Mouse (Mus musculus) midbrain, embryonic 11.5 days (tissue): ENCODE measurements around the gene Drc3. TPM values are rescaled to one million over a fixed set of nuclear protein-coding genes. Genes with fewer than 3 reads are reported as not detected.

Experiments used
- ATAC-seq: fragments of 200-750 bp; cut with Nextera tagmentation; 2 replicates; pipeline ENCODE4 v1.8.0; 2017; ENCODE audit warnings: moderate TSS enrichment, moderate library complexity; ENCODE audit not compliant: low FRiP score
- DNase-seq: peaks from one replicate; pipeline ENCODE4 v3.0.0; 2015; ENCODE audit warnings: low spot score; ENCODE audit errors: missing footprints
- H3K27ac ChIP-seq: fragments of 300-500 bp; sonication (generic); 2 replicates; pipeline ENCODE4 v1.5.1; 2014; ENCODE audit warnings: low read depth, low read length
- H3K27me3 ChIP-seq: fragments of 300-500 bp; sonication (generic); 2 replicates; pipeline ENCODE4 v1.6.1; 2014; ENCODE audit warnings: mild to moderate bottlenecking, low read length, moderate library complexity, mixed read lengths; ENCODE audit not compliant: control insufficient read depth, insufficient read depth
- H3K36me3 ChIP-seq: fragments of 300-500 bp; sonication (generic); 2 replicates; pipeline ENCODE4 v1.6.1; 2014; ENCODE audit warnings: mild to moderate bottlenecking, low read length, moderate library complexity, mixed read lengths; ENCODE audit not compliant: control insufficient read depth, insufficient read depth
- H3K4me1 ChIP-seq: fragments of 300-500 bp; sonication (generic); 2 replicates; pipeline ENCODE4 v1.6.1; 2014; ENCODE audit warnings: low read length; ENCODE audit not compliant: control insufficient read depth, insufficient read depth
- H3K4me2 ChIP-seq: fragments of 300-500 bp; sonication (generic); 2 replicates; pipeline ENCODE4 v1.6.1; 2014; ENCODE audit warnings: mild to moderate bottlenecking, moderate library complexity
- H3K4me3 ChIP-seq: fragments of 300-500 bp; sonication (generic); 2 replicates; pipeline ENCODE4 v1.5.1; 2014; ENCODE audit warnings: low read depth, low read length
- H3K9ac ChIP-seq: fragments of 300-500 bp; sonication (generic); 2 replicates; pipeline ENCODE4 v1.6.1; 2014; ENCODE audit warnings: low read length
- H3K9me3 ChIP-seq: fragments of 300-500 bp; sonication (generic); 2 replicates; pipeline ENCODE4 v1.6.1; 2016; ENCODE audit warnings: low read length; ENCODE audit not compliant: control insufficient read depth
- WGBS: fragments of 180-500 bp; shearing (Covaris S2); extraction: QIAGEN DNeasy Blood & Tissue Kit; methylation state at CpG from one replicate; pipeline ENCODE4 v1.1.7; 2014; 5-methylcytosine and 5-hydroxymethylcytosine counted together
- polyA plus RNA-seq: library from polyadenylated mRNA; unstranded; fragments of >200 nt; fragmentation: Nextera tagmentation; extraction: Ambion mirVana; gene quantifications from 2 replicates; pipeline ENCODE4 v1.2.1, GENCODE M21; 2014

The Drc3 gene
- polyA plus RNA-seq, 1 experiment from 2014 or later: 2.4 TPM

- H3K9me3 ChIP-seq: no peaks in the 10 kb centered on the region
- H3K4me3 ChIP-seq: no peak overlapping the region
- DNase-seq (peak; percentile 1), ATAC-seq (no peak)
- no peaks in the 10 kb centered on the region for H3K4me1 ChIP-seq
- H3K9ac ChIP-seq: no peak overlapping the region
- no peaks in the 10 kb centered on the region for H3K36me3 ChIP-seq
- H3K27me3 ChIP-seq: no peaks in the 10 kb centered on the region
- no peak overlapping the region for H3K27ac ChIP-seq
- H3K4me2 ChIP-seq: no peak overlapping the region
These were observed 29.4 kb upstream of the Drc3 start for GRCm38 (mm10) chr11:60323731-60324130.

GRCm38 (mm10) chr11:60330551-60330950 is 22.6 kb upstream of the Drc3 start:
- no peak overlapping the region for H3K4me3 ChIP-seq
- no peaks in the 10 kb centered on the region for H3K4me1 ChIP-seq
- no peak for DNase-seq
- no peak overlapping the region for H3K9ac ChIP-seq
- no peak for ATAC-seq
- WGBS: 91% methylated on average over 4 of the region's 4 CpGs
- H3K27ac ChIP-seq: no peak overlapping the region
- no peaks in the 10 kb centered on the region for H3K27me3 ChIP-seq
- H3K9me3 ChIP-seq: no peaks in the 10 kb centered on the region
- no peak overlapping the region for H3K4me2 ChIP-seq
- no peaks in the 10 kb centered on the region for H3K36me3 ChIP-seq

GRCm38 (mm10) chr11:60333461-60333860 is 19.7 kb upstream of the Drc3 start:
- no peak for ATAC-seq
- no peaks in the 10 kb centered on the region for H3K4me1 ChIP-seq
- WGBS: 87% methylated on average over 5 of the region's 5 CpGs
- no peak overlapping the region for H3K27ac ChIP-seq
- no peak overlapping the region for H3K4me2 ChIP-seq
- no peak for DNase-seq
- no peaks in the 10 kb centered on the region for H3K9me3 ChIP-seq
- no peak overlapping the region for H3K4me3 ChIP-seq
- H3K27me3 ChIP-seq: no peaks in the 10 kb centered on the region
- H3K36me3 ChIP-seq: no peaks in the 10 kb centered on the region
- H3K9ac ChIP-seq: no peak overlapping the region

- 75% methylated on average over 3 of the region's 3 CpGs for WGBS
- no peak for DNase-seq
- H3K4me2 ChIP-seq: no peak overlapping the region
- no peaks in the 10 kb centered on the region for H3K9me3 ChIP-seq
- no peak for ATAC-seq
- H3K27me3 ChIP-seq: no peaks in the 10 kb centered on the region
- no peak overlapping the region for H3K9ac ChIP-seq
- no peak overlapping the region for H3K4me3 ChIP-seq
- H3K27ac ChIP-seq: no peak overlapping the region
- no peaks in the 10 kb centered on the region for H3K4me1 ChIP-seq
- no peaks in the 10 kb centered on the region for H3K36me3 ChIP-seq
These were observed 19.0 kb upstream of the Drc3 start for GRCm38 (mm10) chr11:60334124-60334523.

- Histone ChIP-seq H3K36me3 (no peaks in the 10 kb centered on the region), H3K9ac (no peak overlapping the region), H3K4me2 (no peak overlapping the region), H3K9me3 (no peaks in the 10 kb centered on the region), H3K4me1 (no peaks in the 10 kb centered on the region), H3K27me3 (no peaks in the 10 kb centered on the region), H3K27ac (no peak overlapping the region), H3K4me3 (no peak overlapping the region)
- ATAC-seq: no peak
- DNase-seq: no peak
- 65% methylated on average over 2 of the region's 2 CpGs for WGBS
These were observed 17.4 kb upstream of the Drc3 start for GRCm38 (mm10) chr11:60335771-60336170.

GRCm38 (mm10) chr11:60338291-60338690 is 14.8 kb upstream of the Drc3 start:
- Histone ChIP-seq H3K4me2 (no peak overlapping the region), H3K9ac (no peak overlapping the region), H3K27ac (no peak overlapping the region), H3K9me3 (no peaks in the 10 kb centered on the region), H3K4me1 (no peaks in the 10 kb centered on the region), H3K27me3 (no peaks in the 10 kb centered on the region), H3K4me3 (no peak overlapping the region), H3K36me3 (no peaks in the 10 kb centered on the region)
- WGBS: 58% methylated on average over 4 of the region's 4 CpGs
- no peak for ATAC-seq
- peak; percentile 91 for DNase-seq

GRCm38 (mm10) chr11:60339361-60339760 is 13.8 kb upstream of the Drc3 start:
- no peaks in the 10 kb centered on the region for H3K9me3 ChIP-seq
- 97% methylated on average over 12 of the region's 12 CpGs for WGBS
- H3K9ac ChIP-seq: no peak overlapping the region
- DNase-seq (no peak), ATAC-seq (no peak)
- H3K4me1 ChIP-seq: no peaks in the 10 kb centered on the region
- H3K4me3 ChIP-seq: no peak overlapping the region
- no peak overlapping the region for H3K4me2 ChIP-seq
- H3K27ac ChIP-seq: no peak overlapping the region
- no peaks in the 10 kb centered on the region for H3K36me3 ChIP-seq
- no peaks in the 10 kb centered on the region for H3K27me3 ChIP-seq

GRCm38 (mm10) chr11:60345868-60346267 is 7.3 kb upstream of the Drc3 start:
- H3K4me3 ChIP-seq: no peak overlapping the region
- ATAC-seq: no peak
- 84% methylated on average over 4 of the region's 4 CpGs for WGBS
- no peaks in the 10 kb centered on the region for H3K4me1 ChIP-seq
- no peaks in the 10 kb centered on the region for H3K36me3 ChIP-seq
- H3K9me3 ChIP-seq: no peaks in the 10 kb centered on the region
- no peaks in the 10 kb centered on the region for H3K27me3 ChIP-seq
- H3K27ac ChIP-seq: no peak overlapping the region
- no peak overlapping the region for H3K9ac ChIP-seq
- H3K4me2 ChIP-seq: no peak overlapping the region
- no peak for DNase-seq

GRCm38 (mm10) chr11:60346537-60346936 is 6.6 kb upstream of the Drc3 start:
- ATAC-seq (no peak), DNase-seq (no peak)
- Histone ChIP-seq H3K4me3 (no peak overlapping the region), H3K4me2 (no peak overlapping the region), H3K27me3 (no peaks in the 10 kb centered on the region), H3K9me3 (no peaks in the 10 kb centered on the region), H3K27ac (no peak overlapping the region), H3K4me1 (no peaks in the 10 kb centered on the region; the same call in 1 of the 2 replicates), H3K9ac (no peak overlapping the region), H3K36me3 (no peaks in the 10 kb centered on the region)
- WGBS: 84% methylated on average over 4 of the region's 4 CpGs

- no peaks in the 10 kb centered on the region for H3K36me3 ChIP-seq
- H3K4me1 ChIP-seq: peaks cover 10% of the 10 kb centered on the region
- H3K9me3 ChIP-seq: no peaks in the 10 kb centered on the region
- peak overlapping the region; percentile 91; the same call in 1 of the 2 replicates for H3K4me2 ChIP-seq
- DNase-seq: no peak
- no peak overlapping the region for H3K27ac ChIP-seq
- no peaks in the 10 kb centered on the region for H3K27me3 ChIP-seq
- H3K4me3 ChIP-seq: no peak overlapping the region
- no peak overlapping the region for H3K9ac ChIP-seq
- no peak for ATAC-seq
- WGBS: 66% methylated on average over 2 of the region's 2 CpGs
These were observed 1.7 kb upstream of the Drc3 start for GRCm38 (mm10) chr11:60351388-60351787.
